Mouse (Mus musculus): ENCODE data around the gene Emc10.
A peak's percentile ranks its signal among the peaks of the same experiment; 100 is the strongest.

Gene Emc10

GRCm38 (mm10) chr7:44485572-44486195 is 10.6 kb downstream of the Emc10 start:
- no peak for DNase-seq (ENCODE audit: inconsistent ontology term)

GRCm38 (mm10) chr7:44484841-44485571 is 11.3 kb downstream of the Emc10 start:
- peak; percentile 59 for DNase-seq (ENCODE audit: inconsistent ontology term)

- no peak for DNase-seq (ENCODE audit: inconsistent ontology term)
Measured at GRCm38 (mm10) chr7:44484109-44484508, 12.2 kb downstream of the Emc10 start.

- no peak for DNase-seq (ENCODE audit: inconsistent ontology term)
Measured at GRCm38 (mm10) chr7:44482836-44483435, 13.4 kb downstream of the Emc10 start.

GRCm38 (mm10) chr7:44475046-44475614 is 21.2 kb downstream of the Emc10 start:
- peak; percentile 26 for DNase-seq (ENCODE audit: inconsistent ontology term)

- DNase-seq (ENCODE audit: inconsistent ontology term): peak; percentile 90
Measured at GRCm38 (mm10) chr7:44474419-44474818, 21.9 kb downstream of the Emc10 start.

GRCm38 (mm10) chr7:44472961-44473646 is 23.2 kb downstream of the Emc10 start:
- no peak for DNase-seq (ENCODE audit: inconsistent ontology term)

- DNase-seq (ENCODE audit: inconsistent ontology term): no peak
Measured at GRCm38 (mm10) chr7:44472558-44472885, 23.8 kb downstream of the Emc10 start.

GRCm38 (mm10) chr7:44471880-44472557 is 24.3 kb downstream of the Emc10 start:
- peak; percentile 41 for DNase-seq (ENCODE audit: inconsistent ontology term)

- DNase-seq (ENCODE audit: inconsistent ontology term): no peak
Measured at GRCm38 (mm10) chr7:44470696-44471612, 25.4 kb downstream of the Emc10 start.

- DNase-seq (ENCODE audit: inconsistent ontology term): no peak
Measured at GRCm38 (mm10) chr7:44469677-44470675, 26.4 kb downstream of the Emc10 start.

GRCm38 (mm10) chr7:44468644-44469285 is 27.6 kb downstream of the Emc10 start:
- no peak for DNase-seq (ENCODE audit: inconsistent ontology term)

- DNase-seq (ENCODE audit: inconsistent ontology term): peak; percentile 96
Measured at GRCm38 (mm10) chr7:44467811-44468411, 28.4 kb downstream of the Emc10 start, which contains the start of gene Josd2. TSS of gene Josd2 (plus strand) at chr7:44467980.

- DNase-seq (ENCODE audit: inconsistent ontology term): no peak
Measured at GRCm38 (mm10) chr7:44466888-44467311, 29.4 kb downstream of the Emc10 start.

- no peak for DNase-seq (ENCODE audit: inconsistent ontology term)
Measured at GRCm38 (mm10) chr7:44466006-44466887, 30.1 kb downstream of the Emc10 start.

GRCm38 (mm10) chr7:44465111-44465510 is 31.2 kb downstream of the Emc10 start, which contains the start of gene Aspdh:
TSS of gene Aspdh (plus strand) at chr7:44465391.
- DNase-seq (ENCODE audit: inconsistent ontology term): no peak

GRCm38 (mm10) chr7:44464511-44464910 is 31.8 kb downstream of the Emc10 start:
- no peak for DNase-seq (ENCODE audit: inconsistent ontology term)
